Comparison of ENCODE assay signal across 42 mouse cellular contexts in the genomic region with DNA sequence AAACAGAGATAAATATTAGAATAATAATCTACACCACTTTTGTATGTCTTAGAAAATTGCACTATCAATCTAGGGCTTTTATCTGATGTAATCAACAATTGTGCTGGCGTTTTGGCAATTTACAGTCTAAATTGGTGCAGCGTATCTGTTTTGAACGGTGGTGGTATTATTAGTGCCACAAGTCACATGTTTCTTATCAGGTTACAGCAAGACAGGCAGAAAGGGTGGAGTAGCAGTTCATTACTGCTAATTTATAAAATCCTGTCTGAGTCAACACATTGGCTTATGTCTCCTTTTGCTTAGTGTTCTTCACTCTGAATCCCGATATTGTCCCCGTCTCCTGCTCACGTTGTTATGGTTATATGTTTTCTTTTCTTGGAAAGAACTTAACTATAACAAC. TPM values are rescaled to one million over a fixed set of nuclear protein-coding genes. Genes with fewer than 3 reads are reported as not detected.
DNase-seq lines count a peak whose midpoint lies in the region; ATAC-seq and TF ChIP-seq lines count a peak whose summit lies in the region.
"Had no signal": no experiment of that assay in that cellular context is flagged by ENCODE, and none has a peak within 500 bp of the region (broad histone marks: within the 10 kb centered on the region; RNA-seq: fewer than 3 reads in every experiment).

No protein-coding gene starts in this region.

- H3K9ac ChIP-seq in liver, embryonic 15.5 days, result no peak overlapping the region
- no peak overlapping the region for H3K9ac ChIP-seq in hindbrain, embryonic 12.5 days
- H3K9ac ChIP-seq: forebrain, embryonic 13.5 days; heart, embryonic 13.5 days; intestine, embryonic 15.5 days; limb, embryonic 15.5 days; lung, embryonic 15.5 days; midbrain, embryonic 12.5 days; neural tube, embryonic 13.5 days had no signal

- H3K4me1 ChIP-seq in liver, embryonic 15.5 days (replicated peaks), result peaks cover 16% of the 10 kb centered on the region
- no peaks in the 10 kb centered on the region for H3K4me1 ChIP-seq in hindbrain, embryonic 12.5 days
- H3K4me1 ChIP-seq: forebrain, embryonic 13.5 days; hindbrain, embryonic 10.5 days; intestine, embryonic 15.5 days; limb, embryonic 10.5 days; limb, embryonic 15.5 days; lung, embryonic 15.5 days; midbrain, embryonic 12.5 days; neural tube, embryonic 13.5 days had no signal

- WGBS in liver, embryonic 15.5 days (ENCODE audit: insufficient replicate concordance), result 31% methylated on average over 6 of the region's 6 CpGs
- WGBS in hindbrain, embryonic 12.5 days, result 86% methylated on average over 6 of the region's 6 CpGs

- no peak overlapping the region for H3K27ac ChIP-seq in liver, embryonic 15.5 days (replicated peaks)
- H3K27ac ChIP-seq in hindbrain, embryonic 12.5 days, result no peak overlapping the region
- H3K27ac ChIP-seq in left cerebral cortex, adult 2 months, result no peak overlapping the region
- H3K27ac ChIP-seq: forebrain, embryonic 13.5 days; gastrocnemius, adult 2 months; heart, embryonic 13.5 days; hindbrain, embryonic 10.5 days; intestine, embryonic 15.5 days; kidney, postnatal 0 days; limb, embryonic 10.5 days; limb, embryonic 15.5 days; lung, embryonic 15.5 days; midbrain, embryonic 12.5 days; neural tube, embryonic 13.5 days; stomach, postnatal 0 days had no signal

- peak overlapping the region; percentile 29; the same call in 1 of the 2 replicates for H3K4me2 ChIP-seq in liver, embryonic 15.5 days
- H3K4me2 ChIP-seq in hindbrain, embryonic 12.5 days (replicated peaks), result no peak overlapping the region
- H3K4me2 ChIP-seq: forebrain, embryonic 13.5 days; heart, embryonic 13.5 days; intestine, embryonic 15.5 days; limb, embryonic 15.5 days; lung, embryonic 15.5 days; midbrain, embryonic 12.5 days; neural tube, embryonic 13.5 days had no signal

- H3K9me3 ChIP-seq in liver, embryonic 15.5 days (replicated peaks), result no peaks in the 10 kb centered on the region
- H3K9me3 ChIP-seq in hindbrain, embryonic 12.5 days (replicated peaks), result no peaks in the 10 kb centered on the region
- H3K9me3 ChIP-seq: forebrain, embryonic 13.5 days; heart, embryonic 13.5 days; hindbrain, embryonic 10.5 days; intestine, embryonic 15.5 days; limb, embryonic 10.5 days; limb, embryonic 15.5 days; lung, embryonic 15.5 days; midbrain, embryonic 12.5 days; neural tube, embryonic 13.5 days had no signal

- DNase-seq in c-Kit-positive CD71-positive TER-119-negative erythroid progenitor cells, embryonic 14.5 days (ENCODE audit: low read depth), result peak; percentile 53
- no peak for DNase-seq in layer of hippocampus, postnatal 10 days (ENCODE audit: low spot score in 2 of 2)
- DNase-seq in left cerebral cortex, adult 2 months (ENCODE audit: extremely low spot score in 1 of 2, low spot score in 2 of 2), result no peak
- DNase-seq: adrenal gland, postnatal 10 days; B cell, adult 2 months; cerebellum, adult 11-12 months; cerebellum, adult 9-11 months; gastrocnemius, adult 2 months; gastrocnemius, postnatal 36 days; heart, adult 18-20 months; heart, postnatal 10 days; kidney, adult 8-10 months; kidney, postnatal 4 days; layer of hippocampus, postnatal 36 days; right cerebral cortex, postnatal 4 days; thymus, adult 18-20 months; thymus, postnatal 4 days had no signal

- H3K36me3 ChIP-seq in liver, embryonic 15.5 days (replicated peaks), result no peaks in the 10 kb centered on the region
- H3K36me3 ChIP-seq in hindbrain, embryonic 12.5 days, result no peaks in the 10 kb centered on the region
- H3K36me3 ChIP-seq: heart, embryonic 13.5 days; hindbrain, embryonic 10.5 days; intestine, embryonic 15.5 days; limb, embryonic 10.5 days; limb, embryonic 15.5 days; lung, embryonic 15.5 days; midbrain, embryonic 12.5 days; neural tube, embryonic 13.5 days had no signal

- no peak overlapping the region for H3K4me3 ChIP-seq in liver, embryonic 15.5 days (replicated peaks)
- no peak overlapping the region for H3K4me3 ChIP-seq in hindbrain, embryonic 12.5 days
- no peak overlapping the region for H3K4me3 ChIP-seq in left cerebral cortex, adult 2 months
- H3K4me3 ChIP-seq: forebrain, embryonic 13.5 days; gastrocnemius, adult 2 months; heart, embryonic 13.5 days; hindbrain, embryonic 10.5 days; intestine, embryonic 15.5 days; limb, embryonic 10.5 days; limb, embryonic 15.5 days; lung, embryonic 15.5 days; midbrain, embryonic 12.5 days; neural tube, embryonic 13.5 days had no signal

- peak; percentile 64; the same call in 1 of the 2 replicates for ATAC-seq in erythroblast, adult 5-6 weeks (replicated peaks; ENCODE audit: low FRiP score, poor library complexity, severe bottlenecking)
- peak; percentile 83 for ATAC-seq in liver, embryonic 15.5 days (ENCODE audit: insufficient read depth)
- no peak for ATAC-seq in hindbrain, embryonic 12.5 days (ENCODE audit: low FRiP score)
- ATAC-seq: forebrain, embryonic 13.5 days; hindbrain, embryonic 16.5 days; intestine, embryonic 15.5 days; Patski had no signal

- no peaks in the 10 kb centered on the region for H3K27me3 ChIP-seq in liver, embryonic 15.5 days
- no peaks in the 10 kb centered on the region for H3K27me3 ChIP-seq in hindbrain, embryonic 12.5 days
- H3K27me3 ChIP-seq: CH12.LX; forebrain, embryonic 13.5 days; heart, embryonic 13.5 days; intestine, embryonic 15.5 days; limb, embryonic 15.5 days; lung, embryonic 15.5 days; midbrain, embryonic 12.5 days; neural tube, embryonic 13.5 days; Patski had no signal

- intact Hi-C loops in left cerebral cortex, adult 2 months (cut with DNase I), result no loop called here

- TF ChIP-seq CTCF in left cerebral cortex, adult 2 months (IDR thresholded peaks at IDR 0.05), result no peak

RNA-seq across cellular contexts. Expression of gene 4933425L06Rik, which starts 48.2 kb away (rescaled TPM):
- not detected in 2 replicates for total RNA-seq in erythroblast, adult 5-6 weeks (2015; ENCODE audit: low replicate concordance)
- not detected in 2 replicates for total RNA-seq in erythroblast, adult 5-6 weeks (2017; ENCODE audit: low replicate concordance)
- not detected in 2 replicates for polyA plus RNA-seq in liver, embryonic 15.5 days (2015; fragmentation: Nextera tagmentation; extraction: Ambion mirVana)
- not detected in 2 replicates for polyA plus RNA-seq in hindbrain, embryonic 12.5 days (2016; fragmentation: Nextera tagmentation; extraction: Ambion mirVana)
- total RNA-seq in layer of hippocampus, postnatal 10 days (2021), result not detected
- total RNA-seq in left cerebral cortex, adult 2 months (2021), result not detected
- total RNA-seq: adrenal gland, postnatal 10 days; ES-E14; gastrocnemius, adult 2 months; gastrocnemius, postnatal 36 days; heart, adult 18-20 months; heart, postnatal 10 days; layer of hippocampus, adult 8-10 months; layer of hippocampus, postnatal 36 days; left cerebral cortex, postnatal 10 days; megakaryocyte, adult 5-6 weeks had no signal
- polyA plus RNA-seq: cortical plate, adult 2 months; embryonic facial prominence, embryonic 14.5 days; forebrain, embryonic 13.5 days; frontal cortex, adult 2 months; heart, embryonic 13.5 days; hindbrain, embryonic 10.5 days; intestine, embryonic 15.5 days; kidney, postnatal 0 days; limb, embryonic 10.5 days; limb, embryonic 15.5 days; lung, embryonic 15.5 days; midbrain, embryonic 12.5 days; neural tube, embryonic 13.5 days; Patski; spleen, adult 2 months; stomach, postnatal 0 days had no signal
